Mouse (Mus musculus) spleen, adult 2 months (tissue): ENCODE results near the gene Nuak1.

Experiments
- CTCF ChIP-seq: fragments of 200-500 bp; IDR thresholded peaks from 2 replicates; pipeline ENCODE4 v1.5.1; 2011; ENCODE audit warnings: mild to moderate bottlenecking, inconsistent platforms; ENCODE audit not compliant: insufficient read depth, insufficient read length, insufficient replicate concordance; ENCODE audit errors: extremely low read depth
- POLR2A ChIP-seq: fragments of 200-500 bp; IDR thresholded peaks from 2 replicates; pipeline ENCODE4 v1.6.1; 2011; ENCODE audit warnings: low read depth, low read length, inconsistent platforms

DNA sequence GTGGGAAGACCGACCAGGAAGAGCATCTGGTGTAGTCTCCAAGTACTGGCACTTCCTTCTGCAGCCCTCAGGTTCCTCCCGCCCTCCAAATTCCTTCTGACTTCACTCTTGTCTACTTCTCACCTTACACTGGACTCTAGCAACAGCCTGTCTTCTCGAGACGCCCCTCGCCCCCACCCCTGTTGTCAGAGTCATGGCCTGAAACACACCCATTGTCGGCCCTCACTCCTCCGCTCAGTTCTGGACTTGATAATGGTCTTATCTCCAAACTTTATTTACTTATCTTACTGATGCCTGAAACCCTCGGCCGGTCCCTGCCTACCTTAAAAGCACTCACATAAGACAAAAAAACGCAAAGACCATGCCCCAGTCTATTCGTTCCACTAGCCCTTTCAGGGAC, 1.4 kb upstream of the Nuak1 start:
- no peak for TF ChIP-seq CTCF
- no peak for TF ChIP-seq POLR2A
